Mouse (Mus musculus) hindbrain, embryonic 14.5 days (tissue): Measurements from ENCODE around the gene Pdzrn3. TPM values are rescaled to one million over a fixed set of nuclear protein-coding genes. Genes with fewer than 3 reads are reported as not detected.
A peak's percentile ranks its signal among the peaks of the same experiment; 100 is the strongest.

Experiments used
- ATAC-seq: fragments of 200-750 bp; cut with Nextera tagmentation; 2 replicates; pipeline ENCODE4 v1.8.0; 2017; ENCODE audit warnings: moderate number of reproducible peaks, mild to moderate bottlenecking, moderate TSS enrichment, moderate library complexity; ENCODE audit not compliant: low FRiP score
- DNase-seq: peaks from one replicate; pipeline ENCODE4 v3.0.0-alpha.2; 2015; ENCODE audit warnings: low spot score
- H3K27ac ChIP-seq: fragments of 300-500 bp; sonication (generic); 2 replicates; pipeline ENCODE4 v1.5.1; 2014; ENCODE audit warnings: mild to moderate bottlenecking, moderate library complexity
- H3K27me3 ChIP-seq: fragments of 300-500 bp; sonication (generic); 2 replicates; pipeline ENCODE4 v1.6.1; 2014; ENCODE audit warnings: mild to moderate bottlenecking, low read length, mixed read lengths; ENCODE audit not compliant: control insufficient read depth, insufficient read depth
- H3K36me3 ChIP-seq: fragments of 300-500 bp; sonication (generic); replicated peaks from 2 replicates; pipeline ENCODE4 v1.6.1; 2014; ENCODE audit not compliant: control insufficient read depth, insufficient read depth
- H3K4me1 ChIP-seq: fragments of 300-500 bp; sonication (generic); replicated peaks from 2 replicates; pipeline ENCODE4 v1.6.1; 2014; ENCODE audit warnings: antibody characterized with exemption, low read length, mixed read lengths; ENCODE audit not compliant: control insufficient read depth, insufficient read depth
- H3K4me2 ChIP-seq: fragments of 300-500 bp; sonication (generic); replicated peaks from 2 replicates; pipeline ENCODE4 v1.6.1; 2014; ENCODE audit warnings: mild to moderate bottlenecking, moderate library complexity
- H3K4me3 ChIP-seq: fragments of 300-500 bp; sonication (generic); replicated peaks from 2 replicates; pipeline ENCODE4 v1.5.1; 2014; ENCODE audit warnings: mild to moderate bottlenecking, low read length
- H3K9ac ChIP-seq: fragments of 300-500 bp; sonication (generic); 2 replicates; pipeline ENCODE4 v1.6.1; 2014
- H3K9me3 ChIP-seq: fragments of 300-500 bp; sonication (generic); 2 replicates; pipeline ENCODE4 v1.6.1; 2016; ENCODE audit warnings: low read length; ENCODE audit not compliant: control insufficient read depth
- WGBS: fragments of 180-500 bp; shearing (Covaris S2); extraction: QIAGEN DNeasy Blood & Tissue Kit; methylation state at CpG from one replicate; pipeline ENCODE4 v1.1.7; 2014; 5-methylcytosine and 5-hydroxymethylcytosine counted together
- polyA plus RNA-seq: library from polyadenylated mRNA; unstranded; fragments of >200 nt; fragmentation: Nextera tagmentation; extraction: Ambion mirVana; gene quantifications from 2 replicates; pipeline ENCODE4 v1.2.1, GENCODE M21; 2014

The Pdzrn3 gene
- polyA plus RNA-seq, result 23.2 and 23.5 TPM in 2 replicates

DNA sequence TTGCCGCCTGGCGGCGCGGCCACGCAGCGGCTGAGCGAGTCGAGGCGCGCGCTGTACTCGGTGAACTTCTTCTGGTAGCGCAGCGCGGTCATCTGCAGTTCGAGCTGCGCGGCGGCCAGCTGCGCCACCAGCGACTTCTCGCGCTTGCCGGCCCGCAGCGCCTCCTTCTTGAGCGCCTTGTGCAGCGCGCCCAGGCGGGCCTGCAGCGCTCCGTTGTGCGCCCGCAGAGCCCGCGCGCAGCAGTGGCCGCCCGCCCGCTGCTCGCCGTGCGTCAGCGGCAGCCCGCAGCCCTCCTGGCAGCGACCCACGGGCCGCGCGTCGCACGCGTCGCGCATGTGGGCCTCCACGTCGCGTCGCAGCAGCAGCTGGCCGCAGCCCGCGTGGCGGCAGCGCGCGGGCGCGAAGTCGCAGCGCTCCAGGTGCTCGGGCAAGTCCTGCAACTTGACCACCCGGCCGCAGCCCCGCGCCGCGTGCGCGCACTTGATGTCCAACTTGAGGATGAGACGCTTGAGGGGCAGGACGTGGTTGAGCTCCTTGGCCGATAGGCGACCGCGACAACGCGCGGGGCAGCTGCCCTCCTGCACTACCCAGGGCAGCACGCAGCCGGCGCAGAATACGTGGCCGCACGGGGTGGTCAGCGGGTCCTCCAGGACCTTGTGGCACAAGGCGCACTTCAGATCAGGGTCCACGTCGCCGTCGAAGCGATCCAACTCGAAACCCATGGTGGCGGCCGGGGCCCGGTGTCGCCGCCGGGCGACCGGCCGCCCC, at the start of gene Pdzrn3:
TSS of gene Pdzrn3 (minus strand) at position 731 of the 768 bp plus-strand sequence.
- no peaks in the 10 kb centered on the region for H3K9me3 ChIP-seq
- H3K36me3 ChIP-seq, result no peaks in the 10 kb centered on the region
- peak within 1 kb of the TSS; percentile 53 for H3K4me3 ChIP-seq
- DNase-seq (peak; percentile 66), ATAC-seq (peak; percentile 70)
- peak within 1 kb of the TSS; percentile 100 for H3K4me2 ChIP-seq
- WGBS, result under 1% methylated on average over 97 of the region's 111 CpGs
- H3K27me3 ChIP-seq, result peaks cover 22% of the 10 kb centered on the region
- peak within 1 kb of the TSS; percentile 62 for H3K27ac ChIP-seq
- peak within 1 kb of the TSS; percentile 61 for H3K9ac ChIP-seq
- peaks cover 8% of the 10 kb centered on the region; the same call in 1 of the 2 replicates for H3K4me1 ChIP-seq

DNA sequence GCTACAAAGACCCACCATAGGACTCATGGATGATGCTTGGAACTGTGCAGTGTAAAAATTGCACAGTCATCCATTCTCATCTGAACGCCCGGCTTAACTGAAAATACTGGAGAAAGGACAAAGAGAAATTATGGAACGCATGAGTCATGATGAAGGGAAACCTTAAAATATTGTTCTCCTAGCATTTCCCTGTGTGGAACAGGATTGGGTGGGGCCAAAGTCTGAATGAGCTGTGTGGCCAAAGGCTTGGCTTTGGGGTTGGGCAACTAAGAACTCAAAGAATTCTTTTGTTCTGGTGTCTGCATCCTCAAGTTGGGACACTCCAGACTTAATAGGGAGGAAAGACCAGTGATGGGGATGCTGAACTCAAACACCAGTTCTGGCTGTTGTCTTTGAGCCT, 49.6 kb upstream of the Pdzrn3 start:
- Histone ChIP-seq H3K4me2 (no peak overlapping the region), H3K27me3 (no peaks in the 10 kb centered on the region), H3K9me3 (no peaks in the 10 kb centered on the region), H3K9ac (no peak overlapping the region), H3K27ac (no peak overlapping the region), H3K36me3 (no peaks in the 10 kb centered on the region), H3K4me1 (peaks cover 3% of the 10 kb centered on the region; the same call in 1 of the 2 replicates), H3K4me3 (no peak overlapping the region)
- WGBS, result 95% methylated on average over 3 of the region's 3 CpGs
- DNase-seq (no peak), ATAC-seq (no peak)

DNA sequence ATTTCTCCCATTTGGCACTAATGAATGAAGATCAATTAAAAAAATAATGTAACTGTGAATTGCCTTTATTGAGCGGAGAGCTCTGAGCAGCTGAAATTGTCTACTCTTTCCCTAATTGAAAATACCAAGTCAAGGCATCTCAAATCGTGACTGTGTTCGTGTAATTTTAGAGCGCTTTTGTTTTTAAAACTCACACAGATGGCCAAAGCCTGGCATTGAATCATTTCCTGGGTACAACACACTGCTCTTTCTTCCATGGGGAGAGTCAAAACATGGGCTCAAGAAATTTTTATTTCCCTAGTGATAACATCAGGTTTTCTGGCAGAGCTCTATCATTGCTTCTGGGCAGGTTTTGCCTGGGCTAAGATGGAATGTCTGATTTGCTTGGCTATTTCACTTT, 48.6 kb upstream of the Pdzrn3 start:
- H3K27me3 ChIP-seq, result no peaks in the 10 kb centered on the region
- 71% methylated on average over 4 of the region's 4 CpGs for WGBS
- ATAC-seq, result no peak
- no peak overlapping the region for H3K4me3 ChIP-seq
- peaks cover 3% of the 10 kb centered on the region; the same call in 1 of the 2 replicates for H3K4me1 ChIP-seq
- H3K4me2 ChIP-seq, result no peak overlapping the region
- H3K9ac ChIP-seq, result no peak overlapping the region
- H3K9me3 ChIP-seq, result no peaks in the 10 kb centered on the region
- H3K27ac ChIP-seq, result no peak overlapping the region
- no peaks in the 10 kb centered on the region for H3K36me3 ChIP-seq
- peak; percentile 26 for DNase-seq

- ATAC-seq (no peak), DNase-seq (no peak)
- no peak overlapping the region for H3K4me3 ChIP-seq
- H3K4me1 ChIP-seq, result peaks cover 3% of the 10 kb centered on the region; the same call in 1 of the 2 replicates
- no peaks in the 10 kb centered on the region for H3K36me3 ChIP-seq
- no peak overlapping the region for H3K9ac ChIP-seq
- 41% methylated on average over 10 of the region's 10 CpGs for WGBS
- H3K27me3 ChIP-seq, result no peaks in the 10 kb centered on the region
- no peaks in the 10 kb centered on the region for H3K9me3 ChIP-seq
- H3K27ac ChIP-seq, result no peak overlapping the region
- H3K4me2 ChIP-seq, result no peak overlapping the region
Observed at GRCm38 (mm10) chr6:101422084-101422954, 44.6 kb upstream of the Pdzrn3 start.

GRCm38 (mm10) chr6:101418213-101418612, 40.5 kb upstream of the Pdzrn3 start:
- Histone ChIP-seq H3K27ac (no peak overlapping the region), H3K4me1 (no peaks in the 10 kb centered on the region), H3K27me3 (no peaks in the 10 kb centered on the region), H3K9ac (no peak overlapping the region), H3K9me3 (no peaks in the 10 kb centered on the region), H3K4me3 (no peak overlapping the region), H3K4me2 (no peak overlapping the region), H3K36me3 (no peaks in the 10 kb centered on the region)
- 76% methylated on average over 5 of the region's 5 CpGs for WGBS
- ATAC-seq, result no peak
- no peak for DNase-seq

GRCm38 (mm10) chr6:101411701-101412100, 34.0 kb upstream of the Pdzrn3 start:
- DNase-seq, result no peak
- H3K4me1 ChIP-seq, result no peaks in the 10 kb centered on the region
- no peak overlapping the region for H3K9ac ChIP-seq
- 13% methylated on average over 1 of the region's 1 CpGs for WGBS
- no peaks in the 10 kb centered on the region for H3K27me3 ChIP-seq
- no peaks in the 10 kb centered on the region for H3K9me3 ChIP-seq
- no peak overlapping the region for H3K27ac ChIP-seq
- H3K36me3 ChIP-seq, result no peaks in the 10 kb centered on the region
- no peak for ATAC-seq
- H3K4me3 ChIP-seq, result no peak overlapping the region
- H3K4me2 ChIP-seq, result no peak overlapping the region

DNA sequence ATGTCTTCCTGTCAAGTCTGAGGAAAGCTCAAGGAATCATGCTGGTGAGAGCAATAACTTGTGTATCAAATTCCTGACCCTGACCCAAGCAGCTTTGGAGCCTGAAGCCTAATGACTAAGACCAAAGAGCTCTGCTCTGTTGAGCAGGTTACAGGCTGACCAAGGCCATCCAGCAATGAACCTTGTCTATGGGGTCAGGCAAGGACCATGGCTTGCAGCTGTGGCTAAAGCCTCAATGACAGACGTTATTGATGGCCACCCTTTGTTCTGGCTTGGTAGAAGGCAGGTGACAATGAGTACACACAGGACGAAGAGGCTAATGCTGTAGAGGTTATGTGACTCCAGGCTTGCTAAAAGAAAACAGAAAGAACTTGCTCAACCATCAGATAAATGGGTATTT, 33.4 kb upstream of the Pdzrn3 start:
- no peaks in the 10 kb centered on the region for H3K4me1 ChIP-seq
- WGBS, result 19% methylated on average over 2 of the region's 2 CpGs
- no peak overlapping the region for H3K9ac ChIP-seq
- no peak overlapping the region for H3K4me3 ChIP-seq
- no peaks in the 10 kb centered on the region for H3K27me3 ChIP-seq
- H3K36me3 ChIP-seq, result no peaks in the 10 kb centered on the region
- no peak for ATAC-seq
- no peak overlapping the region for H3K27ac ChIP-seq
- DNase-seq, result no peak
- no peaks in the 10 kb centered on the region for H3K9me3 ChIP-seq
- no peak overlapping the region for H3K4me2 ChIP-seq

DNA sequence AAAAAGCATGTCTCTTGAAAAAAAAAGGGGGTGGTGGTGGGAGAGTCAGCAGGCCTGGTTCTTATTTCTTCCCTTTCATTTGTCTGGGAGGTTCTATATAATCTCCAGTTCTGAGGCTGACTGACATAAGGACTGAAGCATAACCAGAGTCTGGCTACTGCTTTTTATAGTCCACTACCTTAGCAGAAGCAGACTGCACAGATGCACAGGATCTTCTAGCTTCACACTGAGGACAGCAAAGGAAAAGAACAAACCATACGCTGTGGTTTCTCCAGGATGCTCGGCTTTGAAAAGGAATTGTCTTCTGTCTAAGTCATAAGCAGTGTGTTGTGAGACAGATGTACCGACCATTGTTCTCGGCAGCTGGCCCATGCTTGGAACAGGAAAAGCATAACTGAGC, 19.0 kb upstream of the Pdzrn3 start:
- no peaks in the 10 kb centered on the region for H3K36me3 ChIP-seq
- H3K9me3 ChIP-seq, result no peaks in the 10 kb centered on the region
- no peak overlapping the region for H3K27ac ChIP-seq
- DNase-seq, result no peak
- no peak overlapping the region for H3K4me3 ChIP-seq
- no peak overlapping the region for H3K4me2 ChIP-seq
- no peaks in the 10 kb centered on the region for H3K4me1 ChIP-seq
- no peak for ATAC-seq
- WGBS, result 84% methylated on average over 4 of the region's 4 CpGs
- H3K27me3 ChIP-seq, result no peaks in the 10 kb centered on the region
- no peak overlapping the region for H3K9ac ChIP-seq

- H3K36me3 ChIP-seq, result no peaks in the 10 kb centered on the region
- ATAC-seq (no peak), DNase-seq (no peak)
- WGBS, result 93% methylated on average over 6 of the region's 6 CpGs
- H3K4me1 ChIP-seq, result no peaks in the 10 kb centered on the region
- no peak overlapping the region for H3K4me3 ChIP-seq
- no peak overlapping the region for H3K4me2 ChIP-seq
- no peaks in the 10 kb centered on the region for H3K27me3 ChIP-seq
- H3K9me3 ChIP-seq, result no peaks in the 10 kb centered on the region
- no peak overlapping the region for H3K9ac ChIP-seq
- no peak overlapping the region for H3K27ac ChIP-seq
Observed at GRCm38 (mm10) chr6:101395908-101396307, 18.2 kb upstream of the Pdzrn3 start.
